Mouse (Mus musculus): Measurements from ENCODE around the gene Efcab5.

GRCm38 (mm10) chr11:77160341-77160740 lies 28.4 kb downstream of the Efcab5 start:
- TF ChIP-seq CTCF (IDR thresholded peaks at IDR 0.05; ENCODE audit: low read depth) (no peak), EP300 (IDR thresholded peaks at IDR 0.05; ENCODE audit: low read depth) (no peak)

All from heart, postnatal 0 days (tissue).